Mouse (Mus musculus): Measurements from ENCODE around the gene Olfr239.
"Not testable (repeated sequence)": the region's sequence is repeated elsewhere in the genome, so short reads cannot be mapped to it uniquely, and the experiment has no call there.

DNA sequence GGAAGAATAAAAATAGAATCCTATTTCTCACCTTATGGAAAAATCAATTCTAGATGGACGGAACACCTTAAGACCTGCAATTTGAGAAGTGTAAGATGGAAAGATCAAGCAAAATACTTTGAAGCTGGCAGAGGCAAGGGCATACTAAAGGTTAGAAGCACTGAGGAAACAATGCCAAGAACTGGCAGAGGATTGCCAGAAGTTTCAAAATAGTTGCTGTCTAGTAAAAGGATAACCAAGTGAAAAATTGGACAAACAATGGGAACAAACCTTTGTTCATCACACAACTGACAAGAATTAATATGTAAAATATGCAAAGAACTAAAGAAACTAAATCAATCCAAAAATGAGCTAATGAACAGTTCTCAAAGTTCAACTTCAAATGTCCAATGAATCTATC lies 45.5 kb downstream of the Olfr239 start:
- not testable (repeated sequence) for TF ChIP-seq POLR2A, CTCF (IDR thresholded peaks at IDR 0.05; ENCODE audit: insufficient read depth, low read depth, low read length)
